Mouse (Mus musculus) adrenal gland, adult 18-20 months (tissue): ENCODE results near the gene Kif1b. TPM values are rescaled to one million over a fixed set of nuclear protein-coding genes. Genes with fewer than 3 reads are reported as not detected.
A peak's percentile ranks its signal among the peaks of the same experiment; 100 is the strongest.

Experiments used
- DNase-seq, 2 experiments: peaks; one replicate each; pipeline ENCODE4 v3.0.0; 2021 to 2022; ENCODE audit warnings: low spot score in 2 of 2
- long read RNA-seq, 2 experiments: library from polyadenylated mRNA; stranded (forward); transcript quantifications; one replicate each; pipeline ENCODE4 v2.0.0; 2021
- total RNA-seq, 2 experiments: library from RNA; stranded (reverse); gene quantifications; 1 replicate in 1 of 2; 2 replicates in 1 of 2; pipeline ENCODE4 v1.2.3; 2021

Gene Kif1b
- 100 to 1,000 TPM; 108 to 138 TPM for total RNA-seq
- long read RNA-seq, experiment 1, full-length matches to known transcripts = 9 of 22 reads
- long read RNA-seq, experiment 1, partial matches to known transcripts = 5 of 22 reads
- long read RNA-seq, experiment 1, other reads (novel, unspliced or antisense) = 8 of 22 reads
- long read RNA-seq, experiment 2, full-length matches to known transcripts = 35 of 70 reads
- long read RNA-seq, experiment 2, partial matches to known transcripts = 12 of 70 reads
- long read RNA-seq, experiment 2, other reads (novel, unspliced or antisense) = 23 of 70 reads

GRCm38 (mm10) chr4:149307596-149308490 lies at the start of gene Kif1b:
Kif1b (minus strand) TSS chr4:149307693.
- DNase-seq = peak; percentile 100

GRCm38 (mm10) chr4:149354671-149355070 lies 47.2 kb upstream of the Kif1b start:
- no peak for DNase-seq

GRCm38 (mm10) chr4:149351596-149352150 lies 44.2 kb upstream of the Kif1b start:
- peak in 1 of 2 experiments; percentile 39 for DNase-seq

GRCm38 (mm10) chr4:149348963-149349362 lies 41.5 kb upstream of the Kif1b start:
- DNase-seq = no peak

- DNase-seq = no peak
Measured at GRCm38 (mm10) chr4:149345873-149346272, 38.4 kb upstream of the Kif1b start.

- DNase-seq = no peak
Measured at GRCm38 (mm10) chr4:149344311-149344710, 36.8 kb upstream of the Kif1b start.

GRCm38 (mm10) chr4:149340680-149341079 lies 33.2 kb upstream of the Kif1b start:
- no peak for DNase-seq

GRCm38 (mm10) chr4:149339426-149340214 lies 32.1 kb upstream of the Kif1b start:
- DNase-seq = no peak

DNA sequence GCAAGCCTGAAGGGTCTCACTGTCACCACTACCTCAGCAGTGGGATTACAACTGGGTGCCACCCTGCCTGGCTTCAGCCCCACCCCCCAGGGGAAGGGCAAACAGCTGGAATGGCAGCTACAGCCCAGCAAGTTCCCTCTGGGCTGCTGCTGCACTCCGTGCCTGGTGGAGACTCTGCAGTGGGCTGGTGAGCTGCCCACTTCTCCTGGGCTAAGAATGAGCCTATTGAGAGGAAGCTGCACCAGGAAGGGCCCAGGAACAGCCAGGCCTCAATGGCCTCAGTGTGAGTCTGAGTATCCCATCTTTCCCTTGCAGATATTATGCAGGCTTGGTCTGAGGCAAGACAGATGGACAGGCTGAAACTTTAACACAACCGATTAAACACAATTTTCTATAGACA lies 30.6 kb upstream of the Kif1b start:
- DNase-seq = no peak

- DNase-seq = no peak
Measured at GRCm38 (mm10) chr4:149337353-149337752, 29.9 kb upstream of the Kif1b start.

DNA sequence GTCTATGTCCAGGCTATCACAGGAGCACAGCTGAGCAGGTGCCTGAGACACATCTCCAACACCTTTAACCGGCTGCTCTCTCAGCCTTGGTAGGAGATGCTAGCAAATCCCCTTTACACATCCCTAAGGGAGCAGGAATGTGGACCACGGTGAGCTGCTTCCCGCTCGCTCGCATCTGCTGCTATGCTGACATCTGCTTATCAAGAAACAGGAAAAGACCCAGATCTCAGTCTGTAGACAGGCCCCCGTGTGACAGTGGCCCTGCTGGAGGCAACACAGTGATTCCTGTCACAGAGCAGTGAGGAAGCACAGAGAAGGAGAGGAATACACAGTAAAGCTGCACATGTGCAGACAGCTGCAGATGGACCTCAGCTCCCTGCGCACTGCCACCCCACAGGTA lies 28.8 kb upstream of the Kif1b start:
- no peak for DNase-seq

DNA sequence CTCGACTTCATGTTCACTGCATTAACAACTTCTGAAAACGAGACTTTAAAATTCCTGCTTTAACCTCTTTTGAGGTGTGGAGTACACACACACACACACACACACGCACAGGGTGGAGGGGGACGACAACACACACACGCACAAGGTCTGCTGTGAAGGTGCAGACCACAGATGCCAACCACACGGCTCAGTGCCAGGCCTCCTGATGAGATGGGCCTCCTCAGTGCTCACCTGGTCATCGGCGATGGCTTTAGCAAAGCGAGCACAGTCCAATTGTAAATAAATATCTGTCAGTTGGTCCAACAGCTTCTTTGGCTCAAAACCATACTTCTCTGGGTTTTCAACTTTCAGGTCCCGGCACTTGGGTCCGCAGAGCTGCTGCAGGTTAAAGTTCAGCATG lies 27.4 kb upstream of the Kif1b start:
- no peak for DNase-seq

DNA sequence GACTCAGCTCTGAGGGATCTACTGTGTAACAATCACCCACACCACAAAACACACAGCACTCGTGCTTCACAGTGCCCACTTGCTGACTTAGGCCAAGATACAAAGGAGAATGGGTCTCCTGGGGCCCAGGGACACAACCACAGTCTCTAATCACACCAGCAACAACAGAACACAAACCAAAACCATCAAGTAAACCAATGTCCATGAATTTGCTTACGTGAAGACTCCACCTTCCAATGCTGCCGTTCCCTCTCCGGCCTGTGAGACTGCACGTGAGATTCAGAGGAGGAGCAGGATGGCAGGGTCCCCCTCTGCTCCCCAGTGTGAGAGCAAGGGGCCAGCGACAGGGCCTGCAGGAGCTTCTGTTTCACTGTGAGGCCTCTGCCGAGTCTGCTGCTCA lies 25.2 kb upstream of the Kif1b start:
- DNase-seq = no peak

DNA sequence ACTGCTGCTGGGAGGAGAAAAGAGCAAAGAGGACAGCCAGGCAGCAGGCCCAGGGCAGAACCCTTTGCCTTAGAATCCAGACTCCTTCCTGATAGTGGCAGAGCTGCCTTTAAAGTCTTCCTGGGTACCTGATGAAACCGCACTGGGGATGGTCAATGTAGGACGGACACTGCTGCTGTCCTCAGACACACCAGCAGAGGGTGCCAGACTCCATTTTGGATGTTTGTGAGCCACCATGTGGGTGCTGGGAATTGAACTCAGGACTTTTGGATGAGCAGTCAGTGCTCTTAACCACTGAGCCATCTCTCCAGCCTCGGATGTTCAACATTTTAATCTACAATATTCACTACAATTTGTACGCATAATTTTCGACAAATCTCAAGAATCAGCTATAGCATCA lies 23.0 kb upstream of the Kif1b start:
- no peak for DNase-seq

DNA sequence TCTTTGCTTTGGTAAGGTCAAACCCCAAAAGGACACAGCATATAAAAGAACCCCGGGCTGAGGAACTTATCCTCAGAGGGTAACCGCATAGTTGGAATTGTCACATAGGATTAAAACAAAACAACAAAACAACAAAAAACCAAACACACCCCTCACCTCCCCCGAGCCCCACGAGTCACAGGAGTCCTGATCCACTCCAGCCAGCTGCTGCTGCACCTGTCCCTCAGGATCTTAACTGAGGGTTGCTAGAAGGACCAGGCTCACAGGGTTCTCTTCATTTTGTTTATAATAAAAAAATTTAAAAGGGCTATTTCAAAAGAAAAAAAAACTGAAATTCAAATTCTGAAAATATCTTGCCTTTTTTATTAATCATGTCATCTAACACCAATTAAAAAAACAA lies 21.2 kb upstream of the Kif1b start:
- no peak for DNase-seq

- no peak for DNase-seq
Measured at GRCm38 (mm10) chr4:149327281-149327680, 19.8 kb upstream of the Kif1b start.

DNA sequence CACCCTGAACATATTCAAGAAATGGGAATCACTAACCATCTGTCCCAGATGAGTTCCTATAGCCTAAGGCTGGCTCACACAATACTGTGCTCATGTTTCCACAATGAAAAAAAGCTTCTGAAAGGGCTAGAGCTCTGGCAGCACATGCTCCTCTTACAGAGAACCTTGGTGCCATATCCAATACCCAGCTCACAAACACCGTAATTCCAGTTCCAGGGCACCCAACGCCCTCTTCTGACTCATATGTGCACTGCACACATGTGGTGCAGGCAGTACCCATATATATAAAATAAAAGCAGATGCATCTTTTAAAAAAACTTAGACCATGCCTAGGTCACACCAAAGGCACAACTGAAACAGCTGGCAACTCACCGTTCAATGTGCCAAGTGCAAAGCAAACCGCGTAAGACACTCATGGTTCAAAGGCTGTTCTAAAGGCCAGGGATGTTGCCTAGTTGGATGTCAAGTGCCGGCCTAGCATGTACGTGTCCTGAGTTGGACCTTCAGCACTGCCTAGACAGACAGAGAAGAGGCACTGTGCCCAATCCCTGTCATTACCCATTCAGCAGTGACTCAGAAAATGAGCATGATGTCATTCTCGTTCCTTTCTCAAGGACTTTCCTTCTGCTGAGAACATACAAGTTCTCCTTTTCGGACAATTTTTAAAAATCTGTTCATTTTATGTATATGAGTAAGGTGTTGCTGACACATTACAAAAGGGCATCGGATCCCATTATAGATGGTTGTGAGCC lies 18.1 kb upstream of the Kif1b start:
- peak in 1 of 2 experiments; percentile 51 for DNase-seq

DNA sequence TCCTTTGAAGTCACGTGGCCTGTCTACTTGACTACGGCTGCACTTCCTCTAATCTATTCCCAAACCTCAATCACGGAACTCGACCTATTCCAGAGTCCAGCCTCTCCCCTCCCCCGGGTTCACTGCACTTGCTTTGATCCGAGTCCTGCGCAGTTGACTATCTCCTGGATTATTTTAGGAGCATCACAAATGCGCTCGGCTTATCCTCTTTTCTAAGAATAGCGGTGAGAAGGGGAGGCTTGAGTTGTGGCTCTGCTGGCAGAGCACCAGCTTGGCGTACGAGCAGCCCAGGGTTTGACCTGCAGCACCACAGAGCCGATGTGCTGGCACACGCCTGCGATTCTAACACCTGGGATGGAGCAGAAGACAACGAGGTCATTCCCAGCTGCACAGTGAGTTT lies 16.2 kb upstream of the Kif1b start:
- DNase-seq = no peak

GRCm38 (mm10) chr4:149322718-149323117 lies 15.2 kb upstream of the Kif1b start:
- DNase-seq = no peak

DNA sequence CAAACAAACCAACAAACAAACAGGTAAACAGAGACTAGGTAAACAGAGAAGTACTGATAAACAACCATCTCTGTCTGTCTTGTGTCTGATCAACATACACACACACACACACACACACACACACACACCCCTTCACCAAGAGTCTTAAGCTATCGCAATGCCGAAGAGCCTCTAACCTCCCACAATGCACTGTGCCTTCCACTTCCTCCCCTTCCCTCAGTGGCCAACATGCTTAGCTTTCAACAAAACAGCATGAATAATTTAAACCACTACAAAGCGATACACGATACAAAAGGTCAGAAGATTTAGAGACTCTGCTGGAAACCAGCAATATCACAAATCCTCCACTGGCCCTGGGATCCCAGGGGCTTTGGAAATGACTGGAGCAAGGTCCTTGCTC lies 14.8 kb upstream of the Kif1b start:
- DNase-seq = no peak

DNA sequence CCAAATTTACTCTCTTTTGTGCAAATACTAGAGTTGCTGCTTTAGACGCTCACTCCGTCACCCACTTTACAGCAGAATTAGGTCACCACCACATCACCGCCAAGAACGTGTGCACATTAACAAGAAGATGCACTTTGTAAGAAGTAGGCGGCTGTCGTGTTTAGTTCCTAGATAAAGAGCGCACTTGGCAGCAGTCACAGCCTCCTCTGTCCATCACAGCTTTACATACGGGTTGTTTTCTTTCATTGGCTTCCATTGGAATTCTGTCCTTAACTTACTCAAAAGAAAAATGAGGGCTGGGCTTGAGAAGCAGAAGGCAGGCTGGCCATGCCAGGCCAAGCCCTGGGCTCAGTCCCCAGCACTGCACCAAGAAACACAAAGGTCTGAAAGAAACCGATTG lies 11.6 kb upstream of the Kif1b start:
- no peak for DNase-seq
